Mouse (Mus musculus) lung, postnatal 0 days (tissue): Measurements from ENCODE around the gene Gm11492.

Source experiments
- CTCF ChIP-seq: IDR thresholded peaks from 2 replicates; pipeline ENCODE4 v1.5.1; 2016; ENCODE audit warnings: antibody characterized with exemption, mild to moderate bottlenecking
- EP300 ChIP-seq: IDR thresholded peaks from 2 replicates; pipeline ENCODE4 v1.6.1; 2016; ENCODE audit warnings: antibody characterized with exemption, mild to moderate bottlenecking, control low read depth

DNA sequence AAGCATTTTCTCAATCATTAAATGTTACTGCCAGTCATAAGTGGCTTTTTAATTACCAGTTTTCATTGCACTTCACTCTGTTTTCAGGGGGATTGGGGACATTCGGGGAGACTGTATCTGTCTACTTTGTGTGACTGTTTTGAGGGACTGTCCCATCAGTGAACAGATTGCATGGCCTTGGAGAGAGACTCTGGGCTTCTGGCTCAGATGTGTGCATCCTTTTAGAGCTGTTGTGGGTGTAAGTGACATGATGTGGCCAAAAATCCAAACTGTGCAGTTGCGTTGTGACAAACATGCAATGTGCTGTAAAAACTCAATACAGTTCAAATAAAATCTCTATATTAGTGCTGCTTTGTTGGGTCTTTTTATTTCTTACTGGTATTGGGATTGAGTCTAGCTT, 49.5 kb downstream of the Gm11492 start:
- no peak for TF ChIP-seq CTCF
- TF ChIP-seq EP300, result no peak
